Mouse (Mus musculus): ENCODE data around the gene Tenm3. TPM values are rescaled to one million over a fixed set of nuclear protein-coding genes. Genes with fewer than 3 reads are reported as not detected.

The Tenm3 gene
- polyA plus RNA-seq, 2 experiments = 2.2 to 3.1 TPM

- H3K4me1 ChIP-seq (replicated peaks; ENCODE audit: control insufficient read depth in 2 of 2, insufficient read depth in 2 of 2, low read length in 1 of 2) = no peaks in the 10 kb centered on the region
- no peak overlapping the region for H3K4me3 ChIP-seq (ENCODE audit: insufficient read depth in 1 of 2, low read depth in 2 of 2, low read length in 2 of 2)
- no peak overlapping the region for H3K9ac ChIP-seq (replicated peaks)
- H3K27ac ChIP-seq = no peak overlapping the region
- H3K36me3 ChIP-seq (replicated peaks; ENCODE audit: control insufficient read depth, insufficient read depth, low read depth) = no peaks in the 10 kb centered on the region
- WGBS (ENCODE audit: insufficient replicate concordance) = 65% methylated on average over 16 of the region's 16 CpGs
- H3K4me2 ChIP-seq (ENCODE audit: low read depth) = no peak overlapping the region
- no peak for ATAC-seq (ENCODE audit: insufficient read depth)
- H3K27me3 ChIP-seq (ENCODE audit: control insufficient read depth, insufficient read depth, low read length) = no peaks in the 10 kb centered on the region
- DNase-seq (ENCODE audit: low read depth in 3 of 3, low spot score in 3 of 3) = no peak
- H3K9me3 ChIP-seq (ENCODE audit: control insufficient read depth, low read length) = no peaks in the 10 kb centered on the region
- TF ChIP-seq CTCF (IDR thresholded peaks at IDR 0.05; ENCODE audit: low read depth) (no peak), EP300 (IDR thresholded peaks at IDR 0.05; ENCODE audit: low read depth) (no peak)
Measured at GRCm38 (mm10) chr8:48766545-48767234, 77.1 kb downstream of the Tenm3 start.

GRCm38 (mm10) chr8:48765212-48765611 lies 78.5 kb downstream of the Tenm3 start:
- H3K4me1 ChIP-seq (replicated peaks; ENCODE audit: control insufficient read depth in 2 of 2, insufficient read depth in 2 of 2, low read length in 1 of 2) = no peaks in the 10 kb centered on the region
- H3K9me3 ChIP-seq (ENCODE audit: control insufficient read depth, low read length) = no peaks in the 10 kb centered on the region
- no peak overlapping the region for H3K9ac ChIP-seq (replicated peaks)
- ATAC-seq (ENCODE audit: insufficient read depth) = no peak
- no peaks in the 10 kb centered on the region for H3K27me3 ChIP-seq (ENCODE audit: control insufficient read depth, insufficient read depth, low read length)
- no peak overlapping the region for H3K4me2 ChIP-seq (ENCODE audit: low read depth)
- TF ChIP-seq EP300 (IDR thresholded peaks at IDR 0.05; ENCODE audit: low read depth) = no peak
- DNase-seq (ENCODE audit: low read depth in 3 of 3, low spot score in 3 of 3) = no peak
- no peak overlapping the region for H3K4me3 ChIP-seq (ENCODE audit: insufficient read depth in 1 of 2, low read depth in 2 of 2, low read length in 2 of 2)
- H3K36me3 ChIP-seq (replicated peaks; ENCODE audit: control insufficient read depth, insufficient read depth, low read depth) = no peaks in the 10 kb centered on the region
- H3K27ac ChIP-seq = no peak overlapping the region
- 56% methylated on average over 6 of the region's 6 CpGs for WGBS (ENCODE audit: insufficient replicate concordance)

- WGBS (ENCODE audit: insufficient replicate concordance) = 56% methylated on average over 3 of the region's 3 CpGs
- Histone ChIP-seq H3K4me1 (replicated peaks; ENCODE audit: control insufficient read depth in 2 of 2, insufficient read depth in 2 of 2, low read length in 1 of 2) (no peaks in the 10 kb centered on the region), H3K9ac (replicated peaks) (no peak overlapping the region)
Measured at GRCm38 (mm10) chr8:48764011-48764410, 79.7 kb downstream of the Tenm3 start.

GRCm38 (mm10) chr8:48756874-48757273 lies 86.9 kb downstream of the Tenm3 start:
- no peak overlapping the region for H3K27ac ChIP-seq
- H3K4me1 ChIP-seq (replicated peaks; ENCODE audit: control insufficient read depth in 2 of 2, insufficient read depth in 2 of 2, low read length in 1 of 2) = no peaks in the 10 kb centered on the region
- no peak overlapping the region for H3K9ac ChIP-seq (replicated peaks)
- ATAC-seq (ENCODE audit: insufficient read depth) (no peak), DNase-seq (ENCODE audit: low read depth in 3 of 3, low spot score in 3 of 3) (no peak)
- H3K4me2 ChIP-seq (ENCODE audit: low read depth) = no peak overlapping the region
- no peaks in the 10 kb centered on the region for H3K36me3 ChIP-seq (replicated peaks; ENCODE audit: control insufficient read depth, insufficient read depth, low read depth)
- no peaks in the 10 kb centered on the region for H3K9me3 ChIP-seq (ENCODE audit: control insufficient read depth, low read length)
- WGBS (ENCODE audit: insufficient replicate concordance) = 58% methylated on average over 2 of the region's 2 CpGs
- no peaks in the 10 kb centered on the region for H3K27me3 ChIP-seq (ENCODE audit: control insufficient read depth, insufficient read depth, low read length)
- no peak overlapping the region for H3K4me3 ChIP-seq (ENCODE audit: insufficient read depth in 1 of 2, low read depth in 2 of 2, low read length in 2 of 2)
- TF ChIP-seq EP300 (IDR thresholded peaks at IDR 0.05; ENCODE audit: low read depth) = no peak
- TF ChIP-seq CTCF (IDR thresholded peaks at IDR 0.05; ENCODE audit: low read depth) = no peak

More at GRCm38 (mm10) chr8:48764011-48764410, 79.7 kb downstream of the Tenm3 start:
- Histone ChIP-seq H3K9me3 (ENCODE audit: control insufficient read depth, low read length) (no peaks in the 10 kb centered on the region), H3K4me3 (ENCODE audit: insufficient read depth in 1 of 2, low read depth in 2 of 2, low read length in 2 of 2) (no peak overlapping the region), H3K36me3 (replicated peaks; ENCODE audit: control insufficient read depth, insufficient read depth, low read depth) (no peaks in the 10 kb centered on the region), H3K27ac (no peak overlapping the region), H3K27me3 (ENCODE audit: control insufficient read depth, insufficient read depth, low read length) (no peaks in the 10 kb centered on the region), H3K4me2 (ENCODE audit: low read depth) (no peak overlapping the region)
- no peak for ATAC-seq (ENCODE audit: insufficient read depth)
- TF ChIP-seq EP300 (IDR thresholded peaks at IDR 0.05; ENCODE audit: low read depth) = no peak
- no peak for TF ChIP-seq CTCF (IDR thresholded peaks at IDR 0.05; ENCODE audit: low read depth)
- no peak for DNase-seq (ENCODE audit: low read depth in 3 of 3, low spot score in 3 of 3)

GRCm38 (mm10) chr8:48755492-48755891 lies 88.3 kb downstream of the Tenm3 start:
- Histone ChIP-seq H3K4me3 (ENCODE audit: insufficient read depth in 1 of 2, low read depth in 2 of 2, low read length in 2 of 2) (no peak overlapping the region), H3K9ac (replicated peaks) (no peak overlapping the region), H3K36me3 (replicated peaks; ENCODE audit: control insufficient read depth, insufficient read depth, low read depth) (no peaks in the 10 kb centered on the region), H3K27ac (no peak overlapping the region), H3K4me1 (replicated peaks; ENCODE audit: control insufficient read depth in 2 of 2, insufficient read depth in 2 of 2, low read length in 1 of 2) (no peaks in the 10 kb centered on the region), H3K9me3 (ENCODE audit: control insufficient read depth, low read length) (no peaks in the 10 kb centered on the region), H3K4me2 (ENCODE audit: low read depth) (no peak overlapping the region), H3K27me3 (ENCODE audit: control insufficient read depth, insufficient read depth, low read length) (no peaks in the 10 kb centered on the region)
- TF ChIP-seq CTCF (IDR thresholded peaks at IDR 0.05; ENCODE audit: low read depth) (no peak), EP300 (IDR thresholded peaks at IDR 0.05; ENCODE audit: low read depth) (no peak)
- DNase-seq (ENCODE audit: low read depth in 3 of 3, low spot score in 3 of 3) (peak in 1 of 3 experiments; percentile 13), ATAC-seq (ENCODE audit: insufficient read depth) (peak; percentile 37; the same call in 1 of the 2 replicates)
- 50% methylated on average over 7 of the region's 7 CpGs for WGBS (ENCODE audit: insufficient replicate concordance)
